Mouse (Mus musculus) liver, embryonic 13.5 days (tissue): ENCODE measurements around the gene Gm11733. TPM values are rescaled to one million over a fixed set of nuclear protein-coding genes. Genes with fewer than 3 reads are reported as not detected.
A peak's percentile ranks its signal among the peaks of the same experiment; 100 is the strongest.
"Not testable (repeated sequence)": the region's sequence is repeated elsewhere in the genome, so short reads cannot be mapped to it uniquely, and the experiment has no call there.

ENCODE experiments used
- ATAC-seq: fragments of 200-750 bp; cut with Nextera tagmentation; 2 replicates; pipeline ENCODE4 v1.8.0; 2017; ENCODE audit warnings: low read depth, mild to moderate bottlenecking, moderate number of reproducible peaks, moderate library complexity
- DNase-seq: peaks from one replicate; pipeline ENCODE4 v3.0.0; 2022
- H3K27ac ChIP-seq: fragments of 300-500 bp; sonication (generic); 2 replicates; pipeline ENCODE4 v1.5.1; 2015; ENCODE audit warnings: moderate library complexity, mild to moderate bottlenecking, inconsistent platforms
- H3K27me3 ChIP-seq: fragments of 300-500 bp; sonication (generic); 2 replicates; pipeline ENCODE4 v1.6.1; 2015; ENCODE audit warnings: mild to moderate bottlenecking, inconsistent platforms
- H3K36me3 ChIP-seq: fragments of 300-500 bp; sonication (generic); 2 replicates; pipeline ENCODE4 v1.6.1; 2015; ENCODE audit warnings: mild to moderate bottlenecking, inconsistent platforms
- H3K4me1 ChIP-seq: fragments of 300-500 bp; sonication (generic); replicated peaks from 2 replicates; pipeline ENCODE4 v1.6.1; 2015; ENCODE audit warnings: inconsistent platforms
- H3K4me2 ChIP-seq: fragments of 300-500 bp; sonication (generic); 2 replicates; pipeline ENCODE4 v1.6.1; 2015; ENCODE audit warnings: inconsistent platforms, mild to moderate bottlenecking, moderate library complexity
- H3K4me3 ChIP-seq: fragments of 300-500 bp; sonication (generic); replicated peaks from 2 replicates; pipeline ENCODE4 v1.5.1; 2015; ENCODE audit warnings: mild to moderate bottlenecking, inconsistent platforms
- H3K9ac ChIP-seq: fragments of 300-500 bp; sonication (generic); 2 replicates; pipeline ENCODE4 v1.6.1; 2015; ENCODE audit warnings: mild to moderate bottlenecking, inconsistent platforms
- H3K9me3 ChIP-seq: fragments of 300-500 bp; sonication (generic); replicated peaks from 2 replicates; pipeline ENCODE4 v1.6.1; 2016; ENCODE audit warnings: inconsistent platforms
- WGBS: fragments of 180-500 bp; shearing (Covaris S2); methylation state at CpG from one replicate; pipeline ENCODE4 v1.1.7; 2015; ENCODE audit not compliant: insufficient replicate concordance; 5-methylcytosine and 5-hydroxymethylcytosine counted together
- polyA plus RNA-seq: library from polyadenylated mRNA; unstranded; fragments of >200 nt; fragmentation: Nextera tagmentation; extraction: Ambion mirVana; gene quantifications from 2 replicates; pipeline ENCODE4 v1.2.1, GENCODE M21; 2015

Gene Gm11733
- not detected in 2 replicates for polyA plus RNA-seq

DNA sequence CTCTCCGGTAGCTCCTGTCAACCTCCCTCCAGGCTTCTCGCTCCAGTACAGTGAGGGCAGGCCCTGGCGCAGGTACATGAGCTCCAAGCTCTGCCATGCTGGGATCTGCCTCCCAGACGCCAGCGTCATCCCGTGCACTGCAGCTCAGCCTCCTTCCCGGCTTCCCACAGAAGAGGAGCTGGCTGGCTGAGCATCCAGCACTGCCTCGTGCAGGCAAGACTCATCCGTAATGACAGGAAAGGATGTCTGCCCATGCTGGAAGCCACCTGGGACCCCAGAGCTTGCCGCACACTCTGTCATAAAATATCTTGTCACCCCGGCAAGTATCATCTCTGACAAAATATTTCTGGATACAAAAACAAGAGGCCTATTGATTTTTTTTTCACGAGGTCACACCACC, at the start of gene Gm11733:
TSS of gene Gm11733 (plus strand) at position 171 of the 400 bp plus-strand sequence.
- ATAC-seq (no peak), DNase-seq (no peak)
- peaks cover 5% of the 10 kb centered on the region for H3K4me1 ChIP-seq
- no peak within 1 kb of the TSS for H3K4me3 ChIP-seq
- H3K27ac ChIP-seq, result no peak within 1 kb of the TSS
- no peaks in the 10 kb centered on the region for H3K9me3 ChIP-seq
- peak within 1 kb of the TSS; percentile 35; the same call in 1 of the 2 replicates for H3K4me2 ChIP-seq
- H3K9ac ChIP-seq, result no peak within 1 kb of the TSS
- no peaks in the 10 kb centered on the region for H3K36me3 ChIP-seq
- WGBS, result 41% methylated on average over 12 of the region's 12 CpGs
- peaks cover 47% of the 10 kb centered on the region for H3K27me3 ChIP-seq

DNA sequence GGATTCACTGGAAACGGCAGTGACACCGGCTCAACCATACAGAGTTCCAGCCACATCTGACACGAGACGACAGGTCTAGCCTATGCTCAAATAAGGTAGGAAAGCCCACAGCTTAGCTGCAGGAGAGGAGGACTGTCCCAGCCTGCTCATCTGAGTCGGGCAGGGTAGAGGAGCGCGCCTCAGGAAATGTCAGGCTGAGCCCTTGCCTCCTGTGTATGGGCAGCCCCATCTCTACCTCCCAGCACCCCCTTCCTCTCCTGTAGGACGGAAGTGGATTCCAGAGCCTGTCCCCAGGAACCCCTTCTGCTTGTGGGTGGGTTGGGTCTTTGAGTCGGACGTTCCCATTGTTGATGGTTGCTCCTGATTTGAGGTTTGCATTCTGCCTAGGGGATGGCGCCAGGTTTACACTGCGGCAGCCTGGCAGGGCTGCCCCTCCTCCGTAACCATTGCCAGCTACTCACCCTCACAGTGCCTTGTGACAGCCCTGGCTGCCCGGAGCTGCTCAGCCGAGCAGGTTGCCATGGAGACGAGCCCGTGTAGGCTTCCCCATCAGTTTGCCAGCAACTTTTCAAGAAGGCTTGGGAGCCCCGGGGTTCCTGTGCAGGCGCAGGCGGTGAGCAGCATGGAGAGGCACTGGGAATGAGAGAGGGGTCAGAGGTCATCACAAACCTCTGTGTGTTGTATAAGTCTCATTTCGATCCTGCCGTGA, 47.6 kb upstream of the Gm11733 start:
- Histone ChIP-seq H3K4me2 (no peak overlapping the region), H3K9ac (no peak overlapping the region), H3K27ac (no peak overlapping the region), H3K36me3 (no peaks in the 10 kb centered on the region), H3K9me3 (no peaks in the 10 kb centered on the region), H3K4me3 (no peak overlapping the region), H3K27me3 (peaks cover 60% of the 10 kb centered on the region), H3K4me1 (no peaks in the 10 kb centered on the region)
- DNase-seq (no peak), ATAC-seq (no peak)
- 27% methylated on average over 21 of the region's 22 CpGs for WGBS

DNA sequence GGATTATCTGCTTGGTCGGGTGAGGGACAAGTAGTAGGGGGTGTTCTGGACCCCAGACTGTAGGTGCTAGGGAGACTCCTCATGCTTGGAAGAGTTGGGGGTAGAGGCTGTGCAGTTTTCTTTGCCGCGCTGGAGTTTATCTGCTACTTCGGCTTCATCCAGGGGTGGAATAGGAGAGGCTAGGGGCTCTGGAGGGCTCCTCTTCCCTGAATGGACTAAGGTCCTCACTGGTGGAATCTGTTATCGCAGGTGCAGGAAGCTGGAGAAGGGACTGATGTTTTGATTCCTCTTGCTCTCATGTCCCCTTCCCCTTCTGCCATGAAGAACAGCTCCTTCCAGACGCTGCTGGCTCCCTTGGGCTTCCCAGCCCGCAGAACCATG, 47.1 kb upstream of the Gm11733 start:
- 43% methylated on average over 7 of the region's 7 CpGs for WGBS
- Histone ChIP-seq H3K9me3 (no peaks in the 10 kb centered on the region), H3K4me2 (no peak overlapping the region), H3K4me1 (no peaks in the 10 kb centered on the region), H3K27ac (no peak overlapping the region), H3K4me3 (no peak overlapping the region), H3K36me3 (no peaks in the 10 kb centered on the region), H3K27me3 (peaks cover 61% of the 10 kb centered on the region), H3K9ac (no peak overlapping the region)
- DNase-seq (no peak), ATAC-seq (no peak)

DNA sequence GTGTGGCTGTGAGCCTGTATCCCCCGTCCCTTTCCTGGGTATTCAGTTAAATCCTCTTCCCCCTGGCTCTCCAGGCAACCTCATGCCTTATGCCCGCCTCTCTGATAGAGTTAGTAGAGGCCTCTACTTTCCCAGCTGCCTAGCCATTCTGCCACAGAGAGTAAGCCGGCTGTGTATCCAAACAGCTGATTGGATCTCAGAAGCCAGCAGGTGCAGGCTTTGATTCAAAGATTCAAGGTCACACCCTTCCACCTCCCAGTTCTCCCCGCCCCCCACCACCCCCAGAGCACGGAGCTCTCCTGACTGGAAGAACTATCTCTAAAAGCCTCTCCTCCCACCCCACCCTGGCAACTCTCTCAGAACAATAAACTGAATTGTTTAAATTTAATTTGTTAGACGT, 45.8 kb upstream of the Gm11733 start:
- H3K4me3 ChIP-seq, result no peak overlapping the region
- H3K36me3 ChIP-seq, result no peaks in the 10 kb centered on the region
- 30% methylated on average over 6 of the region's 6 CpGs for WGBS
- no peak overlapping the region for H3K4me2 ChIP-seq
- no peak overlapping the region for H3K27ac ChIP-seq
- H3K27me3 ChIP-seq, result peaks cover 64% of the 10 kb centered on the region
- H3K4me1 ChIP-seq, result no peaks in the 10 kb centered on the region
- no peak for DNase-seq
- no peak for ATAC-seq
- no peaks in the 10 kb centered on the region for H3K9me3 ChIP-seq
- no peak overlapping the region for H3K9ac ChIP-seq

DNA sequence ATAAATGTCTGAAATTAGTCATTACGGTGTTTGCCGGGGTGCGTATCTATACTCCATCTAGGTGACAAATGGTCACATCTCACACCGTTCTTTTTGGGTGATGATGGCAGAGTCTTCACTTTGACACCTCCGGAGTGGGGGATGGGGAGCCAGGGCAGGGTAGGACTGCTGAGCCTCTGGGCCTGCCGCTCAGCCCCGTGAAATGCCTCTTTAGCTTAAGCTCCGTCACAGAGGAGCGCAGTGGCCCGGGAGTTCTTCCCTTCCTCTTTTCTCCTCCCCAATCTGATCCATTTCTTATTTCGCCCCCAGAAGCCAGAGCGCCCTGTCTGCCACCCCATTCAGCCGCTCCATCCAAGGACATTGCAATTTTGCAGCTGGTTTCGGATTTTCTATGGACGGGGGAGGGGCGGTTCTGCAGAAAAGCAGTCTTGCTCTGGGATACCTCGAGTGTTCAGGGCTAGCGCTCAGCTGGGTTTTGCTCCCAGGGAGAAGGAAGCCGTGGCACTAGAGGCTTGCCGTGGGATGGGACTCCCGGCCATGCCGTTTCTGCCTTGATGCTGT, 43.2 kb upstream of the Gm11733 start:
- no peaks in the 10 kb centered on the region for H3K4me1 ChIP-seq
- H3K4me2 ChIP-seq, result no peak overlapping the region
- peaks cover 58% of the 10 kb centered on the region for H3K27me3 ChIP-seq
- H3K4me3 ChIP-seq, result no peak overlapping the region
- ATAC-seq (no peak), DNase-seq (no peak)
- H3K36me3 ChIP-seq, result no peaks in the 10 kb centered on the region
- WGBS, result 16% methylated on average over 22 of the region's 22 CpGs
- no peaks in the 10 kb centered on the region for H3K9me3 ChIP-seq
- H3K9ac ChIP-seq, result no peak overlapping the region
- no peak overlapping the region for H3K27ac ChIP-seq

DNA sequence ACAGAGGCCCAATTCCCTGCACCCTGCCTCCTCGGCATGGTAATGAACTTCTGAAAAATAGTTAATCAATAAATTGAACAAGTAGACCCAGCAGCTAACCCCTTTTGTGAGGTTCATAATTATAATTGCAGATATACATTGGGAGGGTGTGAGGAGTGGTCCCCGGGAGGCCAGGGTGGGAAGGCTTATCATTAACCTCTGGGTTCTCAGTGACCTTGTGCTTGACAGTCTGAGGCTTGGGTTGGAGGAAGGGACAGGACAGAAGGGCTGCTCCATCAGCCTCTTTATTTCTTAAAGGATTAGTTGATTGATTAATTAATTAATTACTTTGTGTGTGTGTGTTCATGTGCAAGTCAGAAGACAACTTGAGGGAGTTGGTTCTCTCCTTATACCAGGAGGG, 40.1 kb upstream of the Gm11733 start:
- no peak overlapping the region for H3K4me2 ChIP-seq
- no peak overlapping the region for H3K27ac ChIP-seq
- H3K4me1 ChIP-seq, result no peaks in the 10 kb centered on the region
- no peaks in the 10 kb centered on the region for H3K9me3 ChIP-seq
- H3K9ac ChIP-seq, result no peak overlapping the region
- WGBS, result 54% methylated on average over 2 of the region's 2 CpGs
- H3K27me3 ChIP-seq, result peaks cover 29% of the 10 kb centered on the region
- no peak for DNase-seq
- no peaks in the 10 kb centered on the region for H3K36me3 ChIP-seq
- no peak overlapping the region for H3K4me3 ChIP-seq
- ATAC-seq, result no peak

DNA sequence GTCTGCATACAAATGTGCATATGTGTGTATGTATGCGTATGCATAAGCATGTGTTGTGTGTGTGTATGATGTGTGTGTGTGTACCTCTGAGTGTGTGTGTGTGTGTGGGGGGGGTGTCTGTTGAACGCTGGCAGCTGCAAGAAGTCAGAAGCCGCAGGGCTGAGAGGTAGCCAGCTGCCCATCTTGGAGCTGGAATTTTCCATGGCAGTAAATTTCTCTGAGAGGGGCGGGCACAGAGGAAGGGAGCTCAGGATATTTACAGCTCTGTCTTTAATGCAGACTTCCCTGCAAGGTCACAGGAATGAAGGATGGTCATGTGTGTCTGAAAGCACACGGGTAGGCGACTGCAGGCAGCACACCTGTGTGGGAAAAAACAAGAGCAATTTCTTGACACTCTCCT, 38.5 kb upstream of the Gm11733 start:
- H3K4me3 ChIP-seq, result no peak overlapping the region
- no peaks in the 10 kb centered on the region for H3K4me1 ChIP-seq
- no peak overlapping the region for H3K9ac ChIP-seq
- 44% methylated on average over 6 of the region's 6 CpGs for WGBS
- ATAC-seq (no peak), DNase-seq (no peak)
- H3K27ac ChIP-seq, result no peak overlapping the region
- no peaks in the 10 kb centered on the region for H3K36me3 ChIP-seq
- peaks cover 13% of the 10 kb centered on the region for H3K27me3 ChIP-seq
- H3K4me2 ChIP-seq, result no peak overlapping the region
- no peaks in the 10 kb centered on the region for H3K9me3 ChIP-seq

DNA sequence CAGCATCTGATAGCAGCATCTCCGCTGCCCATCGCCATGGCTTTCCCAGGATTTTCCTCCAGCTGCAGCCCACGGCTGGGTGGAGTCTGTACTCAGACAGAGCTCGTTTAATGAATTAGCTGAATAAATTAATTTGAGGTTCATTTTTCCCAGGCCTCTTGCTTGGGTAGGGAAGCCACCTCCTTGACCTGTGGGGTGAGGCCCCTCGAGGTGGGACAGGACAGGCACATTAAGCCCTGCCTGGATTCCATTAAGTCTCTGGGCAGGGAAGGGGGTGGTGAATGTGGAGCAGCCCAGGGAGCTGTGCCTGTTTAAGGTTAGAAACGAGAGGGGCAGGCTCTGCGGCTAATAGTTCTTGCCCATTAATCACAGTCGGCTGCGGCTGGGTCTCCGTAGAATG, 30.1 kb upstream of the Gm11733 start:
- no peaks in the 10 kb centered on the region for H3K4me1 ChIP-seq
- no peak overlapping the region for H3K4me2 ChIP-seq
- DNase-seq (no peak), ATAC-seq (no peak)
- H3K9me3 ChIP-seq, result no peaks in the 10 kb centered on the region
- no peak overlapping the region for H3K27ac ChIP-seq
- H3K4me3 ChIP-seq, result no peak overlapping the region
- H3K36me3 ChIP-seq, result no peaks in the 10 kb centered on the region
- H3K9ac ChIP-seq, result no peak overlapping the region
- H3K27me3 ChIP-seq, result peaks cover 24% of the 10 kb centered on the region
- 48% methylated on average over 10 of the region's 10 CpGs for WGBS

DNA sequence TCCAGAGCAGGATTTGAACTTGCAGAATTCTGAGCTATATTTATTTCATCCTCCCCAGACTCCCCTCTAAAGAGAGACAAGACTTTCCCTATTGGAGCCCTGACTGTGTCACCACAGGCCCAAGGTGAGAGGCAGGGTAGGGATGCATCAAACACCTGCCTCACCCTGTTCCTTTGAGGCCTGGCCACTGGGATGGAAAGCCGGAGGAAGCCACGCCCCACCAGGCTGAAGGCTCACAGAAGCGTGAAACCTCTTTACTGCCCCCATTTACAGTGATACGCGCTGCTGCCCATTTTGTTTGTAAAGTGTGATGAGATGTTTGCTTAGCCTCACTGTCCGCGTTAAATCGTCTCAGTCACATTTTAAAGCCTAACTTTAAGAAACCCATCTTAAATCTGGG, 25.0 kb upstream of the Gm11733 start:
- Histone ChIP-seq H3K36me3 (no peaks in the 10 kb centered on the region), H3K9me3 (no peaks in the 10 kb centered on the region), H3K9ac (no peak overlapping the region), H3K27me3 (peaks cover 52% of the 10 kb centered on the region), H3K4me3 (no peak overlapping the region), H3K4me1 (no peaks in the 10 kb centered on the region), H3K4me2 (no peak overlapping the region), H3K27ac (no peak overlapping the region)
- ATAC-seq, result no peak
- WGBS, result 7% methylated on average over 8 of the region's 8 CpGs
- no peak for DNase-seq

DNA sequence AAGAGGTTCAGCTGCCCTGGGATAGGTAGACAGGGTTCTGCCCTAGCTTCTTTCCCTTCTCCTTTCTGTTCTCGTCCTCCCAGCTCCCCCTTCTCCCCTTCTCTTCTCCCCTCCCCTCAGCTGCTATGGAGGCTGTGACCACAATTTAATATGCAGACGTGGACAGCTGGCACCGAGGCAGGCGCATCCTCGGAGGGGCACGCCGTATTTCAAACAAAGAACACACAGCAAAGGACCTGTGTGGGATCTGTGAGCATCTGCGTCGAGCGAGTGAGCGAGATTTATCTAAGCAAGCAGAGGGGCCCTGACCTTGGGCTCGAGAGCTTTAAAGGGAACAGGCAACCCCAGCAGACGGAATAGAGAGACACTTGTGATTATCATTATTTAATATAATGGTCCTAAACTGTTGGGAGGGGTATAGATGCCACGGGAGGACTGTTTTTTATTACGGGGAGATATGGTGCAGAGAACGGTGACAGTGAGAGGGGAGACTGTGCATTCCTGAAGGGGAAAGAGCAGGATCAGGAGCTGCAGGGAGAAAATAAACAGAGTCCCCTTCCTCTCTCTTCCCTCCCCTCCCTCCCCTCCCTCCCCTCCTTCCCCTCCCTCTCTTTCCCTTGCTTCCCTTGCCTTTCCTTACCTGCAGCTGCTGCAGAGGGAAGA, 21.8 kb upstream of the Gm11733 start:
- Histone ChIP-seq H3K9ac (no peak overlapping the region), H3K27ac (no peak overlapping the region), H3K27me3 (peaks cover 63% of the 10 kb centered on the region), H3K4me2 (no peak overlapping the region), H3K4me3 (no peak overlapping the region), H3K9me3 (no peaks in the 10 kb centered on the region), H3K36me3 (no peaks in the 10 kb centered on the region), H3K4me1 (no peaks in the 10 kb centered on the region)
- no peak for DNase-seq
- no peak for ATAC-seq
- 20% methylated on average over 16 of the region's 16 CpGs for WGBS

DNA sequence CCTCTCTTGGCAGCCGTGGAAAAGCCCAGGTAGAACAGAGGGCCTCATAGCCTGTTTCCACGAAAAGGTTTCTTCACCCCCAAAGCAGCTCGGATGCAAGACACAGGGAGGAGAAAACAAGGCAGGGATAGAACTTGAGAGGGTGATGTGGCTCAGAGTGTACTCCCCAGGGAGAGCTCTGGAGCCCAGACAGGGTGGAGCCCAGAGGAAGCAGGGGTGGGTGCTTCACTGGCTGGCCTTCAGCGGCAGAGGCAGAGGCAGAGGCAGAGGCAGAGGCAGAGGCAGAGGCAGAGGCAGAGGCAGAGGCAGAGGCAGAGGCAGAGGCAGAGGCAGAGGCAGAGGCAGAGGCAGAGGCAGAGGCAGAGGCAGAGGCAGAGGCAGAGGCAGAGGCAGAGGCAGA, 20.8 kb upstream of the Gm11733 start:
- H3K36me3 ChIP-seq, ATAC-seq, H3K27ac ChIP-seq, DNase-seq, H3K4me3 ChIP-seq, H3K4me1 ChIP-seq, H3K9me3 ChIP-seq, H3K9ac ChIP-seq, H3K4me2 ChIP-seq: not testable (repeated sequence)
- 44% methylated on average over 4 of the region's 4 CpGs for WGBS
- H3K27me3 ChIP-seq, result peaks cover 57% of the 10 kb centered on the region

DNA sequence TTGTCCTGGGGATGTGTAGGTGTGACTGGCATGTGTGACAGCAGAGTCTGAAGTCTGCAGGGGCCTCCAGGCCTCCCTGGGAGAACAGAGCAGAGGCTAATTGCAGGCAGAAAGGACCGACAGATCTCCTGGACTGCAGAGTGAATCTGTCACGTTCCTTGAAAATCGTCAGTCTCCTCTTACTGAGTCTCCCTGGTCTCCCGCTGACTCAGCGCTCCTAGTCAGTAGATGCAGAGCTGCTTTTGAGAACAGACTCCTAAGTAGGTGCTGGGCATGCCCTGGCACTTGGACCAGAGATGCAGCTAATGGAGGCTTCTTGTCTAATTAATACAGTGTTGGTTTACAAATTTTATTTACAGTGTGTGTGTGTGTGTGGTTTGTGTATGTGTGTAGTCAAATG, 17.9 kb upstream of the Gm11733 start:
- Histone ChIP-seq H3K4me1 (no peaks in the 10 kb centered on the region), H3K9me3 (no peaks in the 10 kb centered on the region), H3K27ac (no peak overlapping the region), H3K27me3 (peaks cover 32% of the 10 kb centered on the region), H3K9ac (no peak overlapping the region), H3K36me3 (no peaks in the 10 kb centered on the region), H3K4me3 (no peak overlapping the region), H3K4me2 (no peak overlapping the region)
- ATAC-seq (no peak), DNase-seq (no peak)
- 22% methylated on average over 5 of the region's 5 CpGs for WGBS
